In genomic region chr12:56851464-56851863, GRCm38 (mm10) we compare ENCODE assay signal across 25 mouse cellular contexts.
A peak's percentile ranks its signal among the peaks of the same experiment; 100 is the strongest.
DNase-seq lines count a peak whose midpoint lies in the region; ATAC-seq lines count a peak whose summit lies in the region.
"Had no signal": no experiment of that assay in that cellular context is flagged by ENCODE, and none has a peak within 500 bp of the region (broad histone marks: within the 10 kb centered on the region; RNA-seq: fewer than 3 reads in every experiment).

No protein-coding gene starts in this region.

- H3K4me2 ChIP-seq in embryonic facial prominence, embryonic 11.5 days (ENCODE audit: low read depth, low read length), result no peak overlapping the region
- no peak overlapping the region for H3K4me2 ChIP-seq in neural tube, embryonic 14.5 days (ENCODE audit: low read depth, low read length)
- no peak overlapping the region for H3K4me2 ChIP-seq in forebrain, embryonic 15.5 days (replicated peaks)
- H3K4me2 ChIP-seq: embryonic facial prominence, embryonic 15.5 days; heart, embryonic 12.5 days; hindbrain, embryonic 14.5 days; intestine, embryonic 15.5 days had no signal

- no peaks in the 10 kb centered on the region for H3K4me1 ChIP-seq in embryonic facial prominence, embryonic 11.5 days (ENCODE audit: control insufficient read depth, insufficient read depth, low read length)
- peaks cover 12% of the 10 kb centered on the region; the same call in 1 of the 2 replicates for H3K4me1 ChIP-seq in embryonic facial prominence, embryonic 10.5 days
- H3K4me1 ChIP-seq in neural tube, embryonic 14.5 days (ENCODE audit: control insufficient read depth, insufficient read depth, low read length), result no peaks in the 10 kb centered on the region
- H3K4me1 ChIP-seq in forebrain, embryonic 15.5 days, result no peaks in the 10 kb centered on the region; the same call in 1 of the 2 replicates
- H3K4me1 ChIP-seq: embryonic facial prominence, embryonic 15.5 days; heart, embryonic 12.5 days; hindbrain, embryonic 10.5 days; intestine, embryonic 15.5 days had no signal

- DNase-seq in embryonic facial prominence, embryonic 11.5 days (ENCODE audit: low spot score), result peak; percentile 21
- DNase-seq in embryonic facial prominence, embryonic 10.5 days (ENCODE audit: low spot score), result no peak
- no peak for DNase-seq in neural tube, embryonic 10.5 days (ENCODE audit: extremely low spot score, low spot score)
- no peak for DNase-seq in MN1 (ENCODE audit: low spot score)
- DNase-seq: adrenal gland, postnatal 14 days; B cell, adult 2 months; cerebellum, adult 11 months; cerebellum, adult 8-10 months; cerebellum, postnatal 14 days; embryo, embryonic 11 days; gastrocnemius, adult 2 months; gastrocnemius, postnatal 36 days; heart, adult 18-20 months; kidney, adult 18-20 months had no signal

- H3K27ac ChIP-seq in embryonic facial prominence, embryonic 11.5 days (replicated peaks; ENCODE audit: low read depth, low read length), result no peak overlapping the region
- H3K27ac ChIP-seq in embryonic facial prominence, embryonic 10.5 days (replicated peaks), result no peak overlapping the region
- H3K27ac ChIP-seq in neural tube, embryonic 14.5 days (ENCODE audit: low read depth, low read length), result no peak overlapping the region
- no peak overlapping the region for H3K27ac ChIP-seq in forebrain, embryonic 15.5 days (replicated peaks)
- H3K27ac ChIP-seq: embryonic facial prominence, embryonic 15.5 days; gastrocnemius, adult 2 months; hindbrain, embryonic 10.5 days; hindbrain, embryonic 14.5 days; intestine, embryonic 15.5 days had no signal

- H3K9me3 ChIP-seq in embryonic facial prominence, embryonic 11.5 days (replicated peaks; ENCODE audit: control insufficient read depth, low read length), result no peaks in the 10 kb centered on the region
- no peaks in the 10 kb centered on the region for H3K9me3 ChIP-seq in embryonic facial prominence, embryonic 10.5 days
- no peaks in the 10 kb centered on the region for H3K9me3 ChIP-seq in neural tube, embryonic 14.5 days (ENCODE audit: control insufficient read depth, low read length)
- no peaks in the 10 kb centered on the region for H3K9me3 ChIP-seq in forebrain, embryonic 15.5 days
- H3K9me3 ChIP-seq: embryonic facial prominence, embryonic 15.5 days; G1E; heart, embryonic 12.5 days; hindbrain, embryonic 10.5 days; intestine, embryonic 15.5 days had no signal

- no peaks in the 10 kb centered on the region for H3K36me3 ChIP-seq in embryonic facial prominence, embryonic 11.5 days (replicated peaks; ENCODE audit: control insufficient read depth, insufficient read depth, low read depth, low read length)
- no peaks in the 10 kb centered on the region for H3K36me3 ChIP-seq in embryonic facial prominence, embryonic 10.5 days (replicated peaks)
- H3K36me3 ChIP-seq in neural tube, embryonic 14.5 days (ENCODE audit: control insufficient read depth, insufficient read depth, low read length), result no peaks in the 10 kb centered on the region
- no peaks in the 10 kb centered on the region for H3K36me3 ChIP-seq in forebrain, embryonic 15.5 days
- H3K36me3 ChIP-seq: embryonic facial prominence, embryonic 15.5 days; G1E; heart, embryonic 12.5 days; hindbrain, embryonic 10.5 days; intestine, embryonic 15.5 days had no signal

- WGBS in embryonic facial prominence, embryonic 11.5 days, result 29% methylated on average over 3 of the region's 3 CpGs
- 33% methylated on average over 3 of the region's 3 CpGs for WGBS in embryonic facial prominence, embryonic 10.5 days
- WGBS in neural tube, embryonic 14.5 days, result 30% methylated on average over 3 of the region's 3 CpGs
- WGBS in forebrain, embryonic 15.5 days, result 19% methylated on average over 3 of the region's 3 CpGs

- no peak for ATAC-seq in embryonic facial prominence, embryonic 11.5 days (replicated peaks; ENCODE audit: insufficient number of reproducible peaks, low FRiP score, low TSS enrichment, low read depth)
- peak; percentile 74; the same call in 1 of the 2 replicates for ATAC-seq in neural tube, embryonic 14.5 days (ENCODE audit: low read depth)
- ATAC-seq in forebrain, embryonic 15.5 days (replicated peaks), result 0 out of 2 replicates have a peak, but pooled peaks have one; percentile 55
- no peak for ATAC-seq in activated CD4-positive, CD25-positive, alpha-beta regulatory T cell, adult 4 months
- ATAC-seq: CD4-positive, CD25-positive, alpha-beta regulatory T cell, adult 4 months; intestine, embryonic 15.5 days had no signal

- no peak overlapping the region for H3K4me3 ChIP-seq in embryonic facial prominence, embryonic 11.5 days (ENCODE audit: low read depth, low read length)
- H3K4me3 ChIP-seq in embryonic facial prominence, embryonic 10.5 days, result no peak overlapping the region
- H3K4me3 ChIP-seq in neural tube, embryonic 14.5 days (ENCODE audit: low read depth, low read length), result no peak overlapping the region
- no peak overlapping the region for H3K4me3 ChIP-seq in forebrain, embryonic 15.5 days
- H3K4me3 ChIP-seq: embryonic facial prominence, embryonic 15.5 days; erythroblast, embryonic 14.5 days; gastrocnemius, adult 2 months; heart, embryonic 12.5 days; hindbrain, embryonic 10.5 days; intestine, embryonic 15.5 days had no signal

- H3K9ac ChIP-seq in embryonic facial prominence, embryonic 11.5 days (replicated peaks; ENCODE audit: low read length), result no peak overlapping the region
- H3K9ac ChIP-seq in neural tube, embryonic 14.5 days (replicated peaks; ENCODE audit: low read depth, low read length), result no peak overlapping the region
- H3K9ac ChIP-seq in forebrain, embryonic 15.5 days (replicated peaks), result no peak overlapping the region
- H3K9ac ChIP-seq: embryonic facial prominence, embryonic 15.5 days; heart, embryonic 12.5 days; hindbrain, embryonic 14.5 days; intestine, embryonic 15.5 days had no signal

- H3K27me3 ChIP-seq in embryonic facial prominence, embryonic 11.5 days (ENCODE audit: control insufficient read depth, insufficient read depth, low read length), result no peaks in the 10 kb centered on the region
- no peaks in the 10 kb centered on the region for H3K27me3 ChIP-seq in embryonic facial prominence, embryonic 10.5 days (replicated peaks; ENCODE audit: low read depth, poor library complexity, severe bottlenecking)
- H3K27me3 ChIP-seq in neural tube, embryonic 14.5 days (ENCODE audit: control insufficient read depth, insufficient read depth, low read length), result no peaks in the 10 kb centered on the region
- H3K27me3 ChIP-seq in forebrain, embryonic 15.5 days, result peaks cover 4% of the 10 kb centered on the region; the same call in 1 of the 2 replicates
- H3K27me3 ChIP-seq: embryonic facial prominence, embryonic 15.5 days; heart, embryonic 12.5 days; intestine, embryonic 15.5 days had no signal

Comparison
In these comparisons a context has a peak if more than half of its experiments do, and no peak if none do; other contexts are left out.
1. ATAC-seq: peak in neural tube, embryonic 14.5 days (single experiment) and forebrain, embryonic 15.5 days (single experiment); none in embryonic facial prominence, embryonic 11.5 days (single experiment) and activated CD4-positive, CD25-positive, alpha-beta regulatory T cell, adult 4 months (single experiment).